Mouse (Mus musculus) ES-Bruce4 (cell line): ENCODE results near the gene Ptprs. TPM values are rescaled to one million over a fixed set of nuclear protein-coding genes. Genes with fewer than 3 reads are reported as not detected.

Source experiments
- H3K27ac ChIP-seq: 2 replicates; pipeline ENCODE4 v1.5.1; 2012; ENCODE audit warnings: low read length, inconsistent platforms; ENCODE audit not compliant: insufficient read depth
- H3K27me3 ChIP-seq: 2 replicates; pipeline ENCODE4 v1.6.1; 2012; ENCODE audit warnings: mild to moderate bottlenecking, low read length, inconsistent platforms; ENCODE audit not compliant: control insufficient read depth, poor library complexity, insufficient read depth, severe bottlenecking
- H3K36me3 ChIP-seq: 2 replicates; pipeline ENCODE4 v1.6.1; 2012; ENCODE audit warnings: inconsistent platforms, mild to moderate bottlenecking, low read length, moderate library complexity; ENCODE audit not compliant: control insufficient read depth, poor library complexity, insufficient read depth, severe bottlenecking
- H3K4me1 ChIP-seq: one replicate; pipeline ENCODE4 v1.8.1; 2011; ENCODE audit warnings: low read length; ENCODE audit not compliant: control insufficient read depth, insufficient read depth
- H3K4me3 ChIP-seq: 2 replicates; pipeline ENCODE4 v1.5.1; 2011; ENCODE audit warnings: low read depth, mild to moderate bottlenecking, low read length
- H3K9ac ChIP-seq: 2 replicates; pipeline ENCODE4 v1.6.1; 2012; ENCODE audit warnings: low read depth, mild to moderate bottlenecking, inconsistent platforms; ENCODE audit not compliant: poor library complexity, severe bottlenecking
- H3K9me3 ChIP-seq: replicated peaks from 2 replicates; pipeline ENCODE4 v1.6.1; 2012; ENCODE audit warnings: mild to moderate bottlenecking, low read length, inconsistent platforms; ENCODE audit not compliant: control insufficient read depth, poor library complexity, insufficient read depth, severe bottlenecking
- CTCF ChIP-seq: IDR thresholded peaks from one replicate; pipeline ENCODE4 v1.8.1; 2011; ENCODE audit warnings: low read depth, low read length
- EP300 ChIP-seq: IDR thresholded peaks from 2 replicates; pipeline ENCODE4 v1.6.1; 2011; ENCODE audit warnings: low read depth, low read length; ENCODE audit not compliant: insufficient read depth
- POLR2A ChIP-seq: IDR thresholded peaks from one replicate; pipeline ENCODE4 v1.8.1; 2011; ENCODE audit warnings: low read length; ENCODE audit not compliant: insufficient read depth
- polyA plus RNA-seq: library from polyadenylated mRNA; stranded (reverse); fragments of >200 nt; gene quantifications from 2 replicates; pipeline ENCODE4 v1.2.4, GENCODE M21; 2011; ENCODE audit warnings: low read depth; ENCODE audit not compliant: missing spikeins, insufficient read depth, insufficient read length

Ptprs gene
- 149 and 159 TPM in 2 replicates for polyA plus RNA-seq

GRCm38 (mm10) chr17:56476402-56476752, at the start of gene Ptprs:
Gene Ptprs (minus strand): TSS chr17:56476483.
- Histone ChIP-seq H3K36me3 (no peaks in the 10 kb centered on the region), H3K4me3 (peak within 1 kb of the TSS; percentile 85), H3K27me3 (peaks cover 3% of the 10 kb centered on the region; the same call in 1 of the 2 replicates), H3K4me1 (no peaks in the 10 kb centered on the region), H3K9me3 (no peaks in the 10 kb centered on the region), H3K9ac (peak within 1 kb of the TSS; percentile 73), H3K27ac (no peak within 1 kb of the TSS)
- TF ChIP-seq CTCF: no peak
- no peak for TF ChIP-seq EP300
- TF ChIP-seq POLR2A: no peak

GRCm38 (mm10) chr17:56524943-56525342, 48.7 kb upstream of the Ptprs start:
- no peak overlapping the region for H3K9ac ChIP-seq

GRCm38 (mm10) chr17:56522744-56523143, 46.5 kb upstream of the Ptprs start:
- Histone ChIP-seq H3K36me3 (no peaks in the 10 kb centered on the region), H3K4me1 (no peaks in the 10 kb centered on the region), H3K27me3 (no peaks in the 10 kb centered on the region), H3K9ac (no peak overlapping the region), H3K4me3 (no peak overlapping the region), H3K9me3 (no peaks in the 10 kb centered on the region), H3K27ac (no peak overlapping the region)
- TF ChIP-seq CTCF: no peak
- no peak for TF ChIP-seq POLR2A
- TF ChIP-seq EP300: no peak

More at GRCm38 (mm10) chr17:56524943-56525342, 48.7 kb upstream of the Ptprs start:
- Histone ChIP-seq H3K4me3 (no peak overlapping the region), H3K36me3 (no peaks in the 10 kb centered on the region), H3K27me3 (no peaks in the 10 kb centered on the region), H3K4me1 (no peaks in the 10 kb centered on the region), H3K27ac (no peak overlapping the region), H3K9me3 (no peaks in the 10 kb centered on the region)
- TF ChIP-seq CTCF (no peak), POLR2A (no peak), EP300 (no peak)

GRCm38 (mm10) chr17:56515690-56516410, 39.6 kb upstream of the Ptprs start:
- Histone ChIP-seq H3K4me1 (no peaks in the 10 kb centered on the region), H3K9me3 (no peaks in the 10 kb centered on the region), H3K4me3 (peak overlapping the region; percentile 26), H3K27me3 (peaks cover 7% of the 10 kb centered on the region; the same call in 1 of the 2 replicates), H3K27ac (no peak overlapping the region), H3K36me3 (no peaks in the 10 kb centered on the region), H3K9ac (no peak overlapping the region)
- no peak for TF ChIP-seq CTCF
- no peak for TF ChIP-seq POLR2A
- TF ChIP-seq EP300: no peak

- Histone ChIP-seq H3K27me3 (peaks cover 7% of the 10 kb centered on the region; the same call in 1 of the 2 replicates), H3K27ac (no peak overlapping the region), H3K36me3 (no peaks in the 10 kb centered on the region), H3K9ac (no peak overlapping the region), H3K4me3 (no peak overlapping the region), H3K9me3 (no peaks in the 10 kb centered on the region), H3K4me1 (no peaks in the 10 kb centered on the region)
- TF ChIP-seq CTCF (no peak), EP300 (no peak), POLR2A (no peak)
Measured at GRCm38 (mm10) chr17:56514916-56515315, 38.6 kb upstream of the Ptprs start.

- H3K9me3 ChIP-seq: no peaks in the 10 kb centered on the region
Measured at GRCm38 (mm10) chr17:56514330-56514729, 38.0 kb upstream of the Ptprs start.

More at GRCm38 (mm10) chr17:56514330-56514729, 38.0 kb upstream of the Ptprs start:
- Histone ChIP-seq H3K27me3 (peaks cover 7% of the 10 kb centered on the region; the same call in 1 of the 2 replicates), H3K4me3 (no peak overlapping the region), H3K36me3 (no peaks in the 10 kb centered on the region), H3K9ac (no peak overlapping the region), H3K27ac (no peak overlapping the region), H3K4me1 (peaks cover under 1% of the 10 kb centered on the region)
- TF ChIP-seq CTCF (no peak), POLR2A (no peak), EP300 (no peak)
